Mouse (Mus musculus): ENCODE results near the gene Map3k5.

DNA sequence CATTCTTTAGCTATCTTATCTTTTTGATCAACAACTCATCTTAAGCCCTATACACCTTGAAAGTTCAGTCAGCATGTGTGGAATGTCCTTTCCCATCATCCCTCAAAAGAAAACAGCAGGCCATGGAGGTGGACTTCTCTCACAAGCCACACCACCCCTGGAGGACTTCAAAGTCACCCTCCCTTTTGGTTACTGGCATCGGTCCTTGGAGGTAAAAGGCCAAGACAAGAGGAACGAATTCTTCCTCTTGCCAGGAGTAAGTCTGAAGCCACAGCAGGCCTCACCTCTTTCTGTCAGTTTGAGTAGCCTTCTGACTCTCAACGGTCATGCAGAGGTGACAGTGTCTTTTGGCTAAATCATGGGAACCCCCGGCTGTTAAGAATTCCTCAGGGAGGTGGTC, 250.1 kb downstream of the Map3k5 start:
- TF ChIP-seq GATA1 (IDR thresholded peaks at IDR 0.05; ENCODE audit: borderline replicate concordance, low read length) (no peak), FLI1 (IDR thresholded peaks at IDR 0.05; ENCODE audit: low read length) (no peak)
